Mouse (Mus musculus): ENCODE data around the gene Mreg. TPM values are rescaled to one million over a fixed set of nuclear protein-coding genes. Genes with fewer than 3 reads are reported as not detected.
A peak's percentile ranks its signal among the peaks of the same experiment; 100 is the strongest.
"Not testable (repeated sequence)": the region's sequence is repeated elsewhere in the genome, so short reads cannot be mapped to it uniquely, and the experiment has no call there.

Gene Mreg
- total RNA-seq (2021), result 1 to 10 TPM; 2.2 to 2.3 TPM
- long read RNA-seq, experiment 1, partial matches to known transcripts, result 0 of 1 reads
- long read RNA-seq, experiment 1, other reads (novel, unspliced or antisense), result 0 of 1 reads
- long read RNA-seq, experiment 2, partial matches to known transcripts, result 0 of 3 reads
- long read RNA-seq, experiment 2, other reads (novel, unspliced or antisense), result 1 of 3 reads

- DNase-seq (ENCODE audit: low spot score in 2 of 2), result peak; percentile 58 to 65
These were observed at the start of gene Mreg for GRCm38 (mm10) chr1:72211701-72212699. Gene Mreg, minus strand, starts transcription at chr1:72212307.

- no peak for DNase-seq (ENCODE audit: low spot score in 2 of 2)
These were observed 44.5 kb upstream of the Mreg start for GRCm38 (mm10) chr1:72256381-72257256.

GRCm38 (mm10) chr1:72255854-72256175 is 43.7 kb upstream of the Mreg start:
- DNase-seq (ENCODE audit: low spot score in 2 of 2), result no peak

- peak in 1 of 2 experiments; percentile 18 for DNase-seq (ENCODE audit: low spot score in 2 of 2)
These were observed 43.2 kb upstream of the Mreg start for GRCm38 (mm10) chr1:72255062-72255853.

GRCm38 (mm10) chr1:72254545-72255061 is 42.5 kb upstream of the Mreg start:
- peak; percentile 87 to 90 for DNase-seq (ENCODE audit: low spot score in 2 of 2)

- DNase-seq (ENCODE audit: low spot score in 2 of 2), result peak in 1 of 2 experiments; percentile 15
These were observed 41.9 kb upstream of the Mreg start for GRCm38 (mm10) chr1:72253881-72254491.

GRCm38 (mm10) chr1:72251806-72252205 is 39.7 kb upstream of the Mreg start:
- no peak for DNase-seq (ENCODE audit: low spot score in 2 of 2)

- DNase-seq (ENCODE audit: low spot score in 2 of 2), result not testable (repeated sequence)
These were observed 36.2 kb upstream of the Mreg start for GRCm38 (mm10) chr1:72248226-72248737.

GRCm38 (mm10) chr1:72244317-72245036 is 32.4 kb upstream of the Mreg start:
- DNase-seq (ENCODE audit: low spot score in 2 of 2), result no peak

- peak; percentile 95 to 97 for DNase-seq (ENCODE audit: low spot score in 2 of 2)
These were observed 31.7 kb upstream of the Mreg start for GRCm38 (mm10) chr1:72243656-72244316.

GRCm38 (mm10) chr1:72242581-72243143 is 30.6 kb upstream of the Mreg start:
- DNase-seq (ENCODE audit: low spot score in 2 of 2), result no peak

GRCm38 (mm10) chr1:72239113-72239512 is 27.0 kb upstream of the Mreg start:
- not testable (repeated sequence) for DNase-seq (ENCODE audit: low spot score in 2 of 2)

GRCm38 (mm10) chr1:72238016-72238580 is 26.0 kb upstream of the Mreg start:
- DNase-seq (ENCODE audit: low spot score in 2 of 2), result no peak

GRCm38 (mm10) chr1:72237007-72237775 is 25.1 kb upstream of the Mreg start:
- no peak for DNase-seq (ENCODE audit: low spot score in 2 of 2)

- DNase-seq (ENCODE audit: low spot score in 2 of 2), result peak; percentile 65 to 66
These were observed 24.4 kb upstream of the Mreg start for GRCm38 (mm10) chr1:72236363-72237006.

GRCm38 (mm10) chr1:72232592-72232991 is 20.5 kb upstream of the Mreg start:
- not testable (repeated sequence) for DNase-seq (ENCODE audit: low spot score in 2 of 2)

Measured in adrenal gland, adult 18-20 months (tissue).